Mouse (Mus musculus) embryo, embryonic 11 days (tissue): ENCODE data around the gene Pramel5.
"Not testable (repeated sequence)": the region's sequence is repeated elsewhere in the genome, so short reads cannot be mapped to it uniquely, and the experiment has no call there.

Experiments
- DNase-seq: peaks from one replicate; pipeline ENCODE4 v3.0.0-alpha.2; 2015

The Pramel5 gene

GRCm38 (mm10) chr4:144280388-144280787 lies at the start of gene Pramel5:
Pramel5 (minus strand) TSS chr4:144280488.
- DNase-seq, result not testable (repeated sequence)

DNA sequence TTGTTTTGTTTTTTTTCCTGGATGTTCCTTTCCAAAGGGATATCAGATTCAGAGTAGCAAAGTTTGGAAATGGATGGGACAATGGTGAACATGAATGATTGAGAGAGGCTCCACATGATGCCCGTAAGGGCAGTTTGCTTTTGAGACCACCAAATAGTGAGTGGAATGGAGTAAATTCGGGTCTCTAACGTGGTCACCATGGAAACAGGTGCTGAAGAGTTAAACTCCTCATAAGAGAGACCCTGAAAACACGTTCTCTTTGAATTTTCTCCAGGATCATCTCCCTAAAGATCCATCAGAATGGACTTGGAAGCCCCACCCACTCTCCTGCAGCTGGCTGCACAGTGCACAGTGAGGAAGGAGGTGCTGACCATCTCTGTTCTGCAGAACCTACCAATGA lies 49.7 kb upstream of the Pramel5 start, which contains the start of gene Gm13128:
Gm13128 (plus strand) TSS at position 301 of the 400 bp plus-strand sequence.
- DNase-seq, result not testable (repeated sequence)

GRCm38 (mm10) chr4:144312666-144313460 lies 32.6 kb upstream of the Pramel5 start:
- not testable (repeated sequence) for DNase-seq

- DNase-seq, result not testable (repeated sequence)
Measured at GRCm38 (mm10) chr4:144299414-144299813, 19.1 kb upstream of the Pramel5 start.

DNA sequence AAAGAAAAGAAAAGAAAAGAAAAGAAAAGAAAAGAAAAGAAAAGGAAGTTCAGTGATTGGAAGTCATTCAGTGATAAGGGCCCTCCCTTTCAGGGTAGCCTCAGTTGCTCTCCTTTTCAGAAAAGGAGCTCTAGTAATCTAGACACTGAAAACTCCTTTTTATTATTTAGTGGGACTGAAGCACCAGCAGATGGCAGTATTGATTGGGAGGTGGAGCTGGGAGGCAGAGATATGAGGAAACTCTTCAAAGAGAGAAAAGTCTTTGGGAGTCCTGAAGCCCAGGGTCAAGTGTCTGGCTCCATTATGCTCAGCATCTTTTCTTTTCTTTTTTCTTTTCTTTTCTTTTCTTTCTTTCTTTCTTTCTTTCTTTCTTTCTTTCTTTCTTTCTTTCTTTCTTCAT lies 25.5 kb downstream of the Pramel5 start:
- DNase-seq, result not testable (repeated sequence)
